Mouse (Mus musculus): ENCODE data around the gene Gm33543. TPM values are rescaled to one million over a fixed set of nuclear protein-coding genes. Genes with fewer than 3 reads are reported as not detected.

The Gm33543 gene
- polyA plus RNA-seq, 1 experiment, result 0.30 TPM

- peaks cover 4% of the 10 kb centered on the region for H3K4me1 ChIP-seq (replicated peaks; ENCODE audit: control insufficient read depth, insufficient read depth, low read length)
- DNase-seq, result peak; percentile 23
- no peak for TF ChIP-seq CTCF (IDR thresholded peaks at IDR 0.05; ENCODE audit: borderline replicate concordance, control insufficient read depth, extremely low read depth, insufficient read depth, low read length, poor library complexity)
- no peak for TF ChIP-seq POLR2A (IDR thresholded peaks at IDR 0.05; ENCODE audit: control insufficient read depth, extremely low read depth, insufficient read depth, low read length, poor library complexity)
- H3K27ac ChIP-seq (ENCODE audit: control insufficient read depth, insufficient read depth, low read length), result no peak overlapping the region
- no peak overlapping the region for H3K4me3 ChIP-seq (ENCODE audit: control insufficient read depth, insufficient read depth, low read length)
- 33% methylated on average over 2 of the region's 2 CpGs for WGBS
- no peaks in the 10 kb centered on the region for H3K27me3 ChIP-seq (ENCODE audit: control insufficient read depth, insufficient read depth, low read length)
- H3K36me3 ChIP-seq (ENCODE audit: control insufficient read depth, insufficient read depth, low read length), result no peaks in the 10 kb centered on the region
These were observed 15.4 kb upstream of the Gm33543 start for GRCm38 (mm10) chr10:95858164-95858563.

- H3K27me3 ChIP-seq (ENCODE audit: control insufficient read depth, insufficient read depth, low read length), result no peaks in the 10 kb centered on the region
- WGBS, result 97% methylated on average over 6 of the region's 6 CpGs
These were observed 12.7 kb upstream of the Gm33543 start for GRCm38 (mm10) chr10:95855411-95855810.

GRCm38 (mm10) chr10:95850504-95850903 lies 7.8 kb upstream of the Gm33543 start:
- WGBS, result 52% methylated on average over 3 of the region's 3 CpGs
- DNase-seq, result no peak
- Histone ChIP-seq H3K27me3 (ENCODE audit: control insufficient read depth, insufficient read depth, low read length) (no peaks in the 10 kb centered on the region), H3K36me3 (ENCODE audit: control insufficient read depth, insufficient read depth, low read length) (no peaks in the 10 kb centered on the region), H3K27ac (ENCODE audit: control insufficient read depth, insufficient read depth, low read length) (no peak overlapping the region), H3K4me1 (replicated peaks; ENCODE audit: control insufficient read depth, insufficient read depth, low read length) (peaks cover 4% of the 10 kb centered on the region), H3K4me3 (ENCODE audit: control insufficient read depth, insufficient read depth, low read length) (no peak overlapping the region)
- TF ChIP-seq POLR2A (IDR thresholded peaks at IDR 0.05; ENCODE audit: control insufficient read depth, extremely low read depth, insufficient read depth, low read length, poor library complexity), result no peak
- TF ChIP-seq CTCF (IDR thresholded peaks at IDR 0.05; ENCODE audit: borderline replicate concordance, control insufficient read depth, extremely low read depth, insufficient read depth, low read length, poor library complexity), result no peak

More at GRCm38 (mm10) chr10:95855411-95855810, 12.7 kb upstream of the Gm33543 start:
- Histone ChIP-seq H3K4me1 (replicated peaks; ENCODE audit: control insufficient read depth, insufficient read depth, low read length) (peaks cover 4% of the 10 kb centered on the region), H3K27ac (ENCODE audit: control insufficient read depth, insufficient read depth, low read length) (no peak overlapping the region), H3K4me3 (ENCODE audit: control insufficient read depth, insufficient read depth, low read length) (no peak overlapping the region), H3K36me3 (ENCODE audit: control insufficient read depth, insufficient read depth, low read length) (no peaks in the 10 kb centered on the region)
- no peak for DNase-seq
- TF ChIP-seq POLR2A (IDR thresholded peaks at IDR 0.05; ENCODE audit: control insufficient read depth, extremely low read depth, insufficient read depth, low read length, poor library complexity), result no peak
- TF ChIP-seq CTCF (IDR thresholded peaks at IDR 0.05; ENCODE audit: borderline replicate concordance, control insufficient read depth, extremely low read depth, insufficient read depth, low read length, poor library complexity), result no peak

DNA sequence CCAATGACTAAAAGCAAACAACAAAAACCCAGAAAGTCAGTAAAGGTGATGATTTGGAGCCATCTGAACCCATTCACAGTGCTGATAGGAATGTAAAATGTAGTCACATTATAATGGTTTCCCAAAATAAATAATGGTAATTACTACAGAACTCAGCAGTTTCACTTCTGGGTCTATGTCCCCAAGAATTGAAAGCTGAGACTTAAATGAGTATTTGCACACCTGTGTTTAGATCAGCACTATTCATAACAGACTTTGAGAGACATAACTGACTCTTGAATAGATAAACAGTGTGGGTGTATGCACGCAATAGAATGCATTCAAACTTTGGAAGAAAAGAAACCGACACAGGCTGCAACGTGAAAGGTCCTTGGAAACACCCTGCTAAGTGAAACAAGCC lies 4.0 kb upstream of the Gm33543 start:
- TF ChIP-seq CTCF (IDR thresholded peaks at IDR 0.05; ENCODE audit: borderline replicate concordance, control insufficient read depth, extremely low read depth, insufficient read depth, low read length, poor library complexity) (no peak), POLR2A (IDR thresholded peaks at IDR 0.05; ENCODE audit: control insufficient read depth, extremely low read depth, insufficient read depth, low read length, poor library complexity) (no peak)
- H3K4me3 ChIP-seq (ENCODE audit: control insufficient read depth, insufficient read depth, low read length), result no peak overlapping the region
- DNase-seq, result no peak
- no peaks in the 10 kb centered on the region for H3K4me1 ChIP-seq (replicated peaks; ENCODE audit: control insufficient read depth, insufficient read depth, low read length)
- WGBS, result 85% methylated on average over 3 of the region's 3 CpGs
- H3K27ac ChIP-seq (ENCODE audit: control insufficient read depth, insufficient read depth, low read length), result no peak overlapping the region
- H3K36me3 ChIP-seq (ENCODE audit: control insufficient read depth, insufficient read depth, low read length), result no peaks in the 10 kb centered on the region
- H3K27me3 ChIP-seq (ENCODE audit: control insufficient read depth, insufficient read depth, low read length), result no peaks in the 10 kb centered on the region

- H3K4me1 ChIP-seq (replicated peaks; ENCODE audit: control insufficient read depth, insufficient read depth, low read length), result no peaks in the 10 kb centered on the region
- H3K27me3 ChIP-seq (ENCODE audit: control insufficient read depth, insufficient read depth, low read length), result no peaks in the 10 kb centered on the region
- TF ChIP-seq CTCF (IDR thresholded peaks at IDR 0.05; ENCODE audit: borderline replicate concordance, control insufficient read depth, extremely low read depth, insufficient read depth, low read length, poor library complexity) (no peak), POLR2A (IDR thresholded peaks at IDR 0.05; ENCODE audit: control insufficient read depth, extremely low read depth, insufficient read depth, low read length, poor library complexity) (no peak)
- no peaks in the 10 kb centered on the region for H3K36me3 ChIP-seq (ENCODE audit: control insufficient read depth, insufficient read depth, low read length)
- no peak overlapping the region for H3K27ac ChIP-seq (ENCODE audit: control insufficient read depth, insufficient read depth, low read length)
- DNase-seq, result no peak
- H3K4me3 ChIP-seq (ENCODE audit: control insufficient read depth, insufficient read depth, low read length), result no peak overlapping the region
These were observed 3.6 kb upstream of the Gm33543 start for GRCm38 (mm10) chr10:95846281-95846680.

DNA sequence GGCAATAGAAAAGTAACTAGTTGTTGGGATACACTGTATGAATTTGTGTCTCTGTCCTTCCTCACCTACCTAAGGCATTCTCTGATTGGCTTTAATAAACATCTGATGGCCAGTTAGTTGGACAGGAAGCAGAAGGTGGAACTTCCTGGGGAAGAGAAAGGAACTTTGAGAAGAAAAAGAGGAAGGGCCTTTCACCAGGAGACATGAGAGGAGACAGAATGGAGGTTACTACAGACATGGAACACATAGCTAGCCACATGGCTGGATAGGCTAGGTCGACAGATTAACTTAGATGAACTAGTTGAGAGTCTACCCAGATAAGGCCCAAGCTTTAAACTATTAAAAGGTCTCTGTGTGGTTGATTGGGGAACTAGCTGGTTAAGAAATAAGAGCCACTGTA lies 1.1 kb upstream of the Gm33543 start:
- no peak overlapping the region for H3K27ac ChIP-seq (ENCODE audit: control insufficient read depth, insufficient read depth, low read length)
- H3K4me3 ChIP-seq (ENCODE audit: control insufficient read depth, insufficient read depth, low read length), result no peak overlapping the region

DNA sequence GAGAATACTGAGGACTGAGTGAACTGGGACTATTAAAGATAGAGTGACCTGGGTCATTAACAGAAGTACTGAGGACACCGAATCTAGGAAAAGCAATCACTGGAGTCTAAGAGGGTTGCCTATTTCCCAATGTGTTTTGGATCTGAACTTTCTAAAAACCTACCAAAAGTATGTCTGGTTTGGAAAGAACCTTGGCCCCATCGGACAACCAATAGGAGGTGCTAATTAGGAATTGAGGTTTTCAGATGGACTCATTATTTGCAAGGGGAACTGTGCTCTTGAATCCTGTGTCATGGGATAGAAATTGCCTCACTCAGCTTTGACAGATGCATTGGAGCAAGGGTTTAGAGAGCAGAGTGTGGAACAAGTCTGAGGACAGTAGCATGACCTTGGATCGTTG lies 1.5 kb downstream of the Gm33543 start:
- Histone ChIP-seq H3K4me3 (ENCODE audit: control insufficient read depth, insufficient read depth, low read length) (no peak overlapping the region), H3K36me3 (ENCODE audit: control insufficient read depth, insufficient read depth, low read length) (no peaks in the 10 kb centered on the region), H3K27ac (ENCODE audit: control insufficient read depth, insufficient read depth, low read length) (no peak overlapping the region), H3K27me3 (ENCODE audit: control insufficient read depth, insufficient read depth, low read length) (no peaks in the 10 kb centered on the region), H3K4me1 (replicated peaks; ENCODE audit: control insufficient read depth, insufficient read depth, low read length) (no peaks in the 10 kb centered on the region)
- TF ChIP-seq CTCF (IDR thresholded peaks at IDR 0.05; ENCODE audit: borderline replicate concordance, control insufficient read depth, extremely low read depth, insufficient read depth, low read length, poor library complexity), result no peak
- no peak for TF ChIP-seq POLR2A (IDR thresholded peaks at IDR 0.05; ENCODE audit: control insufficient read depth, extremely low read depth, insufficient read depth, low read length, poor library complexity)
- 96% methylated on average over 3 of the region's 3 CpGs for WGBS
- no peak for DNase-seq

More for the DNA sequence above, 1.1 kb upstream of the Gm33543 start:
- H3K4me1 ChIP-seq (replicated peaks; ENCODE audit: control insufficient read depth, insufficient read depth, low read length), result no peaks in the 10 kb centered on the region
- H3K36me3 ChIP-seq (ENCODE audit: control insufficient read depth, insufficient read depth, low read length), result no peaks in the 10 kb centered on the region
- WGBS, result 76% methylated on average over 1 of the region's 1 CpGs
- TF ChIP-seq POLR2A (IDR thresholded peaks at IDR 0.05; ENCODE audit: control insufficient read depth, extremely low read depth, insufficient read depth, low read length, poor library complexity) (no peak), CTCF (IDR thresholded peaks at IDR 0.05; ENCODE audit: borderline replicate concordance, control insufficient read depth, extremely low read depth, insufficient read depth, low read length, poor library complexity) (no peak)
- no peak for DNase-seq
- H3K27me3 ChIP-seq (ENCODE audit: control insufficient read depth, insufficient read depth, low read length), result no peaks in the 10 kb centered on the region
